22 mouse cellular contexts compared by ENCODE assay signal in the genomic region with DNA sequence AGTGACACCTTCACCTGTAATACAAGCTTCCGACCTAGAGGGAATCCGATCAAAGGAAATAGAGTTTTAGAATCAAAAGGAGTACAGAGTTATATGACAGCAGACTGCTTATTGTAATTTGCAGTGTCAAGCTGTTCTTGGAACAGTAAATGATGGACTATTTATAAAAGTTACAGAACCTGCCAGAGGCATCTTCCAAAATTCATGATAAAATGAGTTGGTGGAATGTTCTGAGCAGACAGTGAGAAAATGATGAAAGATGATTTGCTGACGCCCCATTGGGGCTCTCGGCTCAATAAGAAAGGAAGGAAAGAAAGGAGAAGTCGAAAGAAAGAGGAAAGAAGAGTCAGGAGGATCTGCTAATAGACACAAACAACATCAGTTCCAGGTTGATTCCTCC.
DNase-seq lines count a peak whose midpoint lies in the region; ATAC-seq and TF ChIP-seq lines count a peak whose summit lies in the region.
"Had no signal": no experiment of that assay in that cellular context is flagged by ENCODE, and none has a peak within 500 bp of the region (broad histone marks: within the 10 kb centered on the region; RNA-seq: fewer than 3 reads in every experiment).

No protein-coding gene starts in this region.

- peak; percentile 29; the same call in 1 of the 2 replicates for ATAC-seq in forebrain, postnatal 0 days
- ATAC-seq in forebrain, embryonic 14.5 days = no peak
- ATAC-seq: activated CD4-positive, CD25-positive, alpha-beta regulatory T cell, adult 4 months; forebrain, embryonic 13.5 days had no signal

- peak; percentile 25 for DNase-seq in forebrain, postnatal 0 days
- no peak for DNase-seq in forebrain, embryonic 14.5 days (ENCODE audit: low spot score)
- DNase-seq in layer of hippocampus, adult 9-10 months (ENCODE audit: low spot score) = peak; percentile 9
- DNase-seq in layer of hippocampus, postnatal 10 days (ENCODE audit: low spot score in 2 of 2) = no peak
- DNase-seq in right cerebral cortex, adult 18-20 months = peak; percentile 14
- DNase-seq in right cerebral cortex, postnatal 14 days = no peak
- DNase-seq: adrenal gland, adult 8-10 months; adrenal gland, postnatal 25 days; cerebellum, adult 18-20 months; cerebellum, adult 9-10 months; cerebellum, postnatal 14 days; gastrocnemius, postnatal 10 days; gastrocnemius, postnatal 36 days; heart, adult 2 months; heart, postnatal 14 days; heart, postnatal 4 days had no signal

- TF ChIP-seq CTCF in forebrain, postnatal 0 days (IDR thresholded peaks at IDR 0.05; ENCODE audit: low read depth) = no peak

- no peak overlapping the region for H3K4me3 ChIP-seq in forebrain, postnatal 0 days (ENCODE audit: low read depth, low read length)
- no peak overlapping the region for H3K4me3 ChIP-seq in forebrain, embryonic 14.5 days (ENCODE audit: low read depth, low read length)
- H3K4me3 ChIP-seq: forebrain, embryonic 10.5 days; forebrain, embryonic 13.5 days; heart, adult 2 months; heart, embryonic 10.5 days; heart, embryonic 13.5 days; hindbrain, embryonic 15.5 days had no signal

- no peaks in the 10 kb centered on the region for H3K9me3 ChIP-seq in forebrain, postnatal 0 days (ENCODE audit: low read length)
- H3K9me3 ChIP-seq in forebrain, embryonic 14.5 days (replicated peaks; ENCODE audit: control insufficient read depth, low read length) = no peaks in the 10 kb centered on the region
- H3K9me3 ChIP-seq: forebrain, embryonic 10.5 days; forebrain, embryonic 13.5 days; heart, embryonic 10.5 days; heart, embryonic 13.5 days; hindbrain, embryonic 15.5 days had no signal

- H3K4me1 ChIP-seq in forebrain, postnatal 0 days (ENCODE audit: insufficient read depth) = no peaks in the 10 kb centered on the region
- no peaks in the 10 kb centered on the region for H3K4me1 ChIP-seq in forebrain, embryonic 14.5 days (ENCODE audit: control insufficient read depth, insufficient read depth, low read length)
- H3K4me1 ChIP-seq: forebrain, embryonic 10.5 days; forebrain, embryonic 13.5 days; heart, embryonic 10.5 days; heart, embryonic 13.5 days; hindbrain, embryonic 15.5 days had no signal

- no peaks in the 10 kb centered on the region for H3K27me3 ChIP-seq in forebrain, postnatal 0 days (ENCODE audit: insufficient read depth, low read length)
- H3K27me3 ChIP-seq in forebrain, embryonic 14.5 days (replicated peaks; ENCODE audit: control insufficient read depth, insufficient read depth, low read length) = no peaks in the 10 kb centered on the region
- H3K27me3 ChIP-seq: forebrain, embryonic 13.5 days; heart, embryonic 13.5 days; hindbrain, embryonic 15.5 days had no signal

- no peaks in the 10 kb centered on the region for H3K36me3 ChIP-seq in forebrain, postnatal 0 days (ENCODE audit: insufficient read depth)
- H3K36me3 ChIP-seq in forebrain, embryonic 14.5 days (ENCODE audit: control insufficient read depth, insufficient read depth, low read length) = no peaks in the 10 kb centered on the region
- H3K36me3 ChIP-seq: forebrain, embryonic 10.5 days; heart, embryonic 10.5 days; heart, embryonic 13.5 days; hindbrain, embryonic 15.5 days had no signal

- no peak overlapping the region for H3K4me2 ChIP-seq in forebrain, postnatal 0 days (ENCODE audit: low read depth)
- no peak overlapping the region for H3K4me2 ChIP-seq in forebrain, embryonic 14.5 days (ENCODE audit: low read length)
- H3K4me2 ChIP-seq: forebrain, embryonic 13.5 days; heart, embryonic 13.5 days; hindbrain, embryonic 15.5 days had no signal

- H3K27ac ChIP-seq in forebrain, postnatal 0 days (ENCODE audit: low read depth, low read length) = no peak overlapping the region
- H3K27ac ChIP-seq in forebrain, embryonic 14.5 days (ENCODE audit: low read depth, low read length) = no peak overlapping the region
- H3K27ac ChIP-seq: forebrain, embryonic 10.5 days; forebrain, embryonic 13.5 days; heart, adult 2 months; heart, embryonic 10.5 days; heart, embryonic 13.5 days; hindbrain, embryonic 15.5 days had no signal

- WGBS in forebrain, postnatal 0 days = 78% methylated on average over 5 of the region's 5 CpGs
- WGBS in forebrain, embryonic 14.5 days = 94% methylated on average over 5 of the region's 5 CpGs

- no peak overlapping the region for H3K9ac ChIP-seq in forebrain, postnatal 0 days
- no peak overlapping the region for H3K9ac ChIP-seq in forebrain, embryonic 14.5 days (ENCODE audit: low read length)
- H3K9ac ChIP-seq: forebrain, embryonic 13.5 days; heart, embryonic 13.5 days; hindbrain, embryonic 15.5 days had no signal

Comparison
In these comparisons a context has a peak if more than half of its experiments do, and no peak if none do; other contexts are left out.
1. DNase-seq: peak in forebrain, postnatal 0 days (single experiment), layer of hippocampus, adult 9-10 months (single experiment) and right cerebral cortex, adult 18-20 months (single experiment); none in forebrain, embryonic 14.5 days (single experiment), layer of hippocampus, postnatal 10 days (0 of 2) and right cerebral cortex, postnatal 14 days (single experiment).